Mouse (Mus musculus) lung, postnatal 14 days (tissue): ENCODE data around the gene Aatk.
A peak's percentile ranks its signal among the peaks of the same experiment; 100 is the strongest.

Experiments used
- DNase-seq: peaks from one replicate; pipeline ENCODE4 v3.0.0; 2021

Aatk gene

DNA sequence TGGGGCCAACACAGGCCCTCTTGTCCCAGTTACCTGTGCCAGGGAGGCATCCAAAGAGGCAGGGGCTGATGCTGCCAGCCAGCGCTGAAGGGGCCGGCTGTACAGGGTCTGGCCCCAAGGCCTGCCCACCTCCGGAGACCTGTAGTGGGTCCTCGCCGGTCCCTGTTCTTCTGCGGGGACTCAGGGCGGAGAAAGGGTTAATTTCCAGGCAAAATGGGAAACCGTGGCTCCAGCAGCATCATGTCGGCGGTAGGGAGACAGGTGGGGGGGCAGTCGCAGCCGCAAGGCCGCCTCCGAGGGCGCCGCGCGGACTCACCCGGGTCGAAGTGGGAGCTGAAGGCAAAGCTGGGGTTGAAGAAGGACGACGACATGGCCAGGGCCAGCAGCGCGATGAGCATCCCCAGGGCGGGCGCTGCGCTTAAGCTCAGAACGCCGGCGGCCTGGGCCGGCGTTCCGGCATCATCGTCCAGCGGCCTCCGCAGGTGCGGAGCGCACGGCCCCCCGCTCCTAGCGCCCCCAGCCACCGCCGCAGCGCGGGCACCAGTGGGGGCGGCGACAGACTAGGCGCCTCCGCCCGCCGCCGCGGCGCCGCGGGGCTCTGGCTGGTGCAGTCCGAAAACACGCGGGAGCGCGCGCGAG is at the start of gene Aatk:
Aatk (minus strand) TSS at position 615 of the 639 bp plus-strand sequence.
- DNase-seq = peak; percentile 11

DNA sequence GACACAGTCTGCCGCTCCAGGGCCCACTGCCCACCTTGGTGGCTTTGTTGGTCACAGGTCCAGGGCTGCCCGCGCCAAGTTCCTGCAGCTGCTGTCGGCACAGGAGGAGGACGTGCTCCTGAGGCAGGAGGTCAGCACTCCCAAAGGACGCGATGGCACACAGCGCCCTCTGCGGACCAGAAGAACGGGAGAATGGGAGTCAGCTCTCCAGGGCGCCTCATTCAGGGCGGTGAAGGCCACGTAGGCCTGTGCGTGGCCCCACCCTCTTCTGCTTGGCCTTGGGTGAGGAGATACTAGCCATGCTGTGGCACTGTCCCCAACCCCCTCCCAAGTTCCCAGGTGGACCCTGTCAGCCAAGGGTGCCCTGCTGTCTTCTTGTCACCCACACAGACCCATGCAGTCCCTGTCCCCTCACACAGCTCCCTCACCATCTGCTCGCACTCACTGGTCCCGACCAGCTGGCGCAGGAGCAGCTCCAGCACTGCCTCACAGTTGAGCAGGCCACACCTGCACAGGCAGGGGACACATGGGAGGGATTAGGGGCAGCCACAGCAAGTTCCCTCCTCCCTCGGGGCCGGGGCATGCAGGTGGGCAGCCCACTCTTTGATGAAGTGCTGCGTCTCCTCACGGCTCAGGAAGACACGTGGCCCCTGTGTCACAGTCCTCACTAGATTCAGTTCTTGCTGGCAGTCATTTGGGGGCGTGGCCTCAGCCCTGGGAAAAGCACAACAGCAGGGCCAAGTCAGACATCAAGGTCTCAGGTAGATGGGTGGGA is 46.0 kb upstream of the Aatk start:
- DNase-seq = no peak

GRCm38 (mm10) chr11:120090661-120091060 is 43.7 kb upstream of the Aatk start:
- no peak for DNase-seq

- DNase-seq = peak; percentile 98
Observed at GRCm38 (mm10) chr11:120086702-120087152, 39.8 kb upstream of the Aatk start, which contains the start of gene Cep131. Gene Cep131, minus strand, starts transcription at chr11:120086827.

GRCm38 (mm10) chr11:120085891-120086627 is 39.1 kb upstream of the Aatk start:
- peak; percentile 18 for DNase-seq

GRCm38 (mm10) chr11:120080282-120080681 is 33.3 kb upstream of the Aatk start:
- no peak for DNase-seq

- DNase-seq = no peak
Observed at GRCm38 (mm10) chr11:120076191-120076590, 29.2 kb upstream of the Aatk start.

DNA sequence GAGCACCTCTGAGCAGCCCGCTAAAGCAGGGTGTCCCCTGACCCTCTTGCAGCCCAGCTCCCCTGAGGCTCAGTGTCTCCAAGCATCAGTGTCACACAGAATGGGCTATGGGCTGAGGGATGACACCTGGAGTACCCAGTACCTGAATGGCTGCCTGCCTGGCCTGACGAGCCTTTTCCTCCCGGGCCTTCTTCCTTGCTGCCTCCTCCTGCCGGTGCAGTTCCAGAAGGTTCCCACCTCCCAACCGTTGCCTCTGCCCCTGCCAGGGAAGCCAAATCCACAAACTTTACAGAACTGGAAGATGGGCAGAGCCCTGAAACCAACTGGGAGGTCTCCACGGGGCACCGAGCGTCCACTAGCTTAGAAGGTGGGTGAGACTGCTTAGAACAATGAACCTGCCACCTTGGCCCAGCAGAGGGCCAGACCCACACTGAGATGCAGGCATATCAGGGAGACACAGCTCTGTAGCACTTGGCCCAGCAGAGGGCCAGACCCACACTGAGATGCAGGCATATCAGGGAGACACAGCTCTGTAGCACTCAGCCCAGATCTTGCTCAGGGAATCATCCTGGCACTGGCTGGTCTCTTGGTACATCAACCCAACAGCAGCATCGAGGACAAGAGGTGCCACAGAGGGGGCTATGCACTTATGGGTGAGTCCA is 26.1 kb upstream of the Aatk start:
- no peak for DNase-seq

DNA sequence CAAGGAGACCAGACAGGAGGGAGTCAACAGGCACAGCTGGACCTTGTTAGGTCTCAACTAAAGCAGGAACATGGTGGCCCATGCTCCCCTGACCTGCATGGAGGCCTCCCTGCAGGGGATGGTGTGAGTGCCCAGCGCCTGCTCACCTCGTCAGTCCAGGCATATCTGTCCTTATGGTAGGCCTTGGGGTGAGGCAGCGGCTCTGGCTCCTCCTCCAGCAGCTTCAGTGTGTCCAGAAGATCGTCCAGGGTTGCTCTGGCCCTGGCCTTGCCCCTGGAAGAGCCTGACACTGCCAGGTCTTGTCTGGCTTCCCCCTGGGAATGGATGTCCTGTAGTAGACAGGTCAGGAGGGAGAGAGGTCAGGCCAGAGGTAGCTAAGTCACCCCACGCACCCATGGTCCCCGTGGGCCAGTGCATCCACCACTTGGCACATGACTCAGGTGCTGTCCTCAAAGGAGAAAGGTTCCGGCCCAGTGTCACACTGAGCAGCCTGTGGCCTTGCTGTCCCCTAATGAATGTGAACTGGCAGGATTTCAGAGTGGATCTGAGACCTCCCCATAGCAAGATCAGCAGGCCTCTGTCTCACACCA is 24.9 kb upstream of the Aatk start:
- DNase-seq = no peak

- no peak for DNase-seq
Observed at GRCm38 (mm10) chr11:120071065-120071464, 24.1 kb upstream of the Aatk start.

DNA sequence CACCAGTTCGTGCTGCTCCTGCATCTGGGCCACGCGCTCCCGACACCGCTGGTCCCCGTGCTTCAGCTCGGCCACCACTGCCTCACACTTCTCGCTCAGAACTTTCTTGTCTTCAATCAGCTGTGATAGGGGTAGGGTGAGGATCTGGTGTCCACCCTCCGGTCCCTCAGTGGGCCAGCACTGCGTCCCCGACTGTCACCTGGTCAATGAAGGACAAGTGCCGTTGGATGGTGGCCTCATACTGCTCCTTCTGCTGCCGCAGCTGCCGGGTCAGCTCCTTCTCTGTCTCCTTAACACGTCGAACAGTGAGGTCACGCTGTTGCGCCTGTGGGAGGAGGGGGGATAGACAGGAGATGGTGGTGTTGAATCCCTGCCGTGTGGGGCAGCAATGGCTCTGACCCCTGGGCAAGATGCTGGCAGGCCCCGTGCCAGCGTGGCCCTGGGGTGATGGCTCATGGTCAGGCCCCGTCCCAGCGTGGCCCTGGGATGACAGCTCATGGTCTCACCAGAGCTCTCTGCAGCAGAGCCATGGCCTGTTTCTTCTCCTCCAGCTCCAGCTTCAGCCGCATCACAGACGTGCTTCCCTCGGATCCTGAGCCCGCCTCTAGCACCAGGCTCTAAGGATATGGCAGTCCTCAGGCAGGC is 23.4 kb upstream of the Aatk start:
- DNase-seq = no peak

DNA sequence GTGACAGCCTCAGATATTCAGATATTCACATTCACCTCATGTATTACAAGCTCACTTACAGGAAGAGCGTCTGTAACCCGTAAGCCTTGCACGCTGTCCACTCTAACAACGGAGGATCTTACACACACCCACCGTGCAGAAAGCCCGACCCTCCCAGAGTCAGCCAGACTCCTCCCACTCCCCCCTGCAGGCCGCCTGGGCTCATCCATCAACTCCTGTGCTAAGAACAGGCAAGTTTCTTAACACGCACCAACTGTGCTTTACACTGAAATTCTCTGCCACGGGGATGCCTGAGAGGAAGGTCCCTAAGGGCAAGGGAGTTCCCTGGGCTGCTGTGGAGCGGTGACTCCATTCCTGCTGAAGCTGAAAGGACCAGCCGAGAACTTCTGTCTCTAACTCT is 22.3 kb upstream of the Aatk start:
- no peak for DNase-seq

- no peak for DNase-seq
Observed at GRCm38 (mm10) chr11:120067834-120068233, 20.9 kb upstream of the Aatk start.

- peak; percentile 74 for DNase-seq
Observed at GRCm38 (mm10) chr11:120065291-120065690, 18.3 kb upstream of the Aatk start.

DNA sequence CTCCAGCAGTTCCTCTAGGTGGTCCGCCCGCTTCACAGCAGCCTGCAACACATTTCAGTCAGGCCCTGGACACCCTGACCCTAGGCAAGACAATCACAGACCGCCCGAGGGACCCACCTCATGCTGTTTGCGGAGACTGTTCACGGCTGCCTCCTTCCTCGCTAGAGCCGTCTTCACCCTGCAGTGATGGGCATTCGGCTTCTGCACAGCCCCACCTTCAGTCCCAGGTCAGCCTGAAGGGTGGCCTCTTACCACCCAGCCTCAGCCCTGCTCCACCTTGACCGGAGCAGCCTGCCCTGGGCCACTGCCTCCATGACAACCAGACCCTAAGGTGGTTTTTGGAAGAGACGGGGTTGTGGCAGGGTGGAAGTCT is 17.7 kb upstream of the Aatk start:
- DNase-seq = no peak

DNA sequence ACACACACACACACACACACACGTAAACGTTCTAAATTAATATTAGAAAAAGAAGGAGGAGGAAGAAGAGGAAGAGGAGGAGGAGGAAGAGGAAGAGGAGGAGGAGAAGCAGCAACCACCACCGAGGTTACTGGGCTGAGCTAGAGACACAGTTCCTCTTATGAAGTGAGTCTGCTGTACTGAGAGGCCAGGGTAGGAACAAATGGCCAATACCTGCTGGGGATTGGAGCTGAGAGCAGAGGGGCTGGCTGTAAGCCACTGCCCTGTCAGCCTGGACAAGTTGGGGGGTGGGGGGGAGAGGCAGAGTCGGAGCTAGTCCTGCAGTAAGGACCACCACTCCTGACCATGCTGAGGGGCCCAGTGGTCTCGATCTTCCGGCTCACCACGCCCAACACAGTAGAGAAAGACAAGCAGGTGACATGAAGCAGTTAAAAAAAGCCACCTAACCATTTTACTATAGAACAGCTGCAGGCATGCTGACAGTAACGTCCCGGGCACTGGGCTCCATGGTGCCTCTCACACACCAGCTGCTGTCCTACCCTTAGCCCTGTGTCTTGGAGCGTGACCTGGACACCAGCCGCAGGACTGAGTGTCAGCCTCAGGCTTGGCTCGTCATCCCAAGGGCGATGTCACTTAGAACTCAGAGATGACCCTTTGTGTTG is 17.2 kb upstream of the Aatk start:
- no peak for DNase-seq

GRCm38 (mm10) chr11:120063326-120063725 is 16.4 kb upstream of the Aatk start:
- DNase-seq = no peak

GRCm38 (mm10) chr11:120060634-120061033 is 13.7 kb upstream of the Aatk start:
- no peak for DNase-seq

GRCm38 (mm10) chr11:120055953-120056732 is 9.2 kb upstream of the Aatk start:
- no peak for DNase-seq

GRCm38 (mm10) chr11:120053846-120054245 is 6.9 kb upstream of the Aatk start:
- DNase-seq = no peak

GRCm38 (mm10) chr11:120052274-120052673 is 5.3 kb upstream of the Aatk start:
- DNase-seq = no peak
